Mouse (Mus musculus): ENCODE data around the gene Nckap5l. TPM values are rescaled to one million over a fixed set of nuclear protein-coding genes. Genes with fewer than 3 reads are reported as not detected.
A peak's percentile ranks its signal among the peaks of the same experiment; 100 is the strongest.
"Not testable (repeated sequence)": the region's sequence is repeated elsewhere in the genome, so short reads cannot be mapped to it uniquely, and the experiment has no call there.

Nckap5l gene
- polyA plus RNA-seq, 1 experiment = 3.3 TPM

- DNase-seq (ENCODE audit: low spot score) = no peak
These were observed 12.2 kb upstream of the Nckap5l start for GRCm38 (mm10) chr15:99469736-99470135.

GRCm38 (mm10) chr15:99469067-99469466 lies 11.5 kb upstream of the Nckap5l start:
- DNase-seq (ENCODE audit: low spot score) = no peak

DNA sequence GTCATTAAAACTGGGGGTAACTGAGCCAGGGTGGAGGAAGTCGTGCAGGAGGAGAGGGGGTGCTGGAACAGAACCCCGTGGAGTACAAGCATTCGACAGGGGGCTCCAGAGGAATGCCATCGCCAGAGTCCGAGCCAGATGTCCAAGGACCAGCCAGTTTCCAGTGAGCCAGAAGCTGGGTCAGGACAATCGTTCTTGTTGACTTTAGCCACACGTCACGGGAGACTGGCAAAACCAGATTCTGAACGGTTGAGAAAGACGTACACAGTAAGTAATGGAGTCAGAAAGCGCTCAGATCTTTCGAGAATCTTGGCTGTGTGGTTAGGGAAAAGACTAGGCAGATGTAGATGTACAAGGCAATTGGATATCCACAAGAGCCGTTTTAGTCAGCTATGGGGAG lies 5.6 kb upstream of the Nckap5l start:
- DNase-seq (ENCODE audit: low spot score) = no peak

DNA sequence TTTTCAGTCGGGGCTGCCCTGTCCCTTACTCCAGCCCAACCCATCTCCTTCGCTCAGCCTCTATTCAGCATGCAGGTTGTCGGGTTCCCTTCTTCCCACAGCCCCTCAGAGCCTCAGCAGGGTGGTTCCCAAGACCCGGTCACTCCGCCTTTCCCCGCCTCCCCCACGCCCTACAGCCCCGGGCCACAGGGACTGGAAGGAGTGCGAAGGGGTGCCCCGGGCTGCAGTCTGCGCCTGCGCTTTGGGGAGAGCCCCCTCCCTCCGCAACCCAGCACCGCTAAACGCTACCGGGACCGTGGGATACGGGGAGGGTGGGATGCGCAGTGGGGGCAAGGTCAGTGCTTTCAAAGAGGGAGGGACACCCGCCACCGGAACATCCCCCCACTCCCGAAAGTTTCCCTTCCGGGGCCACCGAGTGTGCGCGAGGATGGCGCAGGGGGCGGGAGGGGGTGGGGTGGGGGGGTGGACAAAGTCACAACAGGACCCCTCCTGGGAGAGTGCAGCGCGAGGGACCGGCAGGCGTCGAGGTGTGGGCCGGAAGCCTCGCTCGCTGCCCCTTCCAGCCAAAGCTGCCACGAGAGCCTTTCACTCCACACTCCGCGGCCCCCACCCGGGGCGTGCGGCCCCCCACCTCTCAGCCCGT lies 464 bp downstream of the Nckap5l start:
- DNase-seq (ENCODE audit: low spot score) = peak; percentile 36

DNA sequence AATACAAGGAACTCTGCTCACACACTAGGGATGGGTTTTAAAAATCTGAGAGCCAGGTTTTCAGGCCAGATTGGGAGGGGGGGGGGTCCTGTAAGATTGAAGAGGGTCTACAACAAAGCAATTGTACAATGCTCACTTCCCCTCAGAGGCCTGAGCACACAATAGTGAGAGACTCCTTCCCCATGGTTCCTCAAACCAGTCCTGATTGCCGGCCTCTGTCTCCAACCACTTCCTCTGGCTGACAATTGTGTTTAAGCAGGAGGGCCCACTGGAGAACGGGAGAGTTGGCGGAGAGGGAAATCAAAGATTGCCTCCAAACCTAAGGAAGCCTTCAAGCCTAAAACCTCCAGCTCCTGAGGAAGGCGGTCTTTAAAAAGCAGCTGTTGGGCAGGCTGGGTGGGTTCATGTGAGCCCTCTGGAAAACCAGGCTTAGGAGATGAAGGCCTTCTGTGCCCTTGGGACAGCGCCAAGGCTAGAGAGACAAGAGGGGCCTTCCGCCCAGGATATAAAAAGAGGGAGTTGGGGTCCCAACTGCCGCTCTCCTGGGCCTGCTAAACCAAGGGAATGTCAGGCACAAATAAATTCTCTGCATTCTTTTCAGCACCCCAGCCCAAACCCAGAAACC lies 1.1 kb downstream of the Nckap5l start:
- DNase-seq (ENCODE audit: low spot score) = no peak

DNA sequence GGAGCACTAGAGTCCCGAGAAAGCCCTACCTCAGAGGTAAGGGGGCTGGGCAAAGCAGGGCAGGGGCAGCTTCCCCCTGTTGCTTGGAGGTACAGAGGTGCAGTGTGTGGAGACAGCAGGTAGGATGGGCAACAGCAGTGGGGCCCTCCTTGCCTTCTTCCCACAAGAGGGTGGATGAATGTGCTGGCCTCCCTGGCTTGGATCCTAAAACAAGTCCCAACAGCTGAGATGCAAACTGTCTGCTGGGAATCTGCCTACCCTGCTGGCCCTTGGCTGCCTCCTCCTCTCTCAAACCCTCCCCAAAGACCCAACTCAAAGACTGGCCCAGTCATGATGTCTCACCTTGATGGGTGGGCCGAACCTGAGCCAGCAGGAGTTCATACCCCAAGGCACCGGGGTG lies 2.1 kb downstream of the Nckap5l start:
- DNase-seq (ENCODE audit: low spot score) = no peak

- DNase-seq (ENCODE audit: low spot score) = no peak
These were observed 2.8 kb downstream of the Nckap5l start for GRCm38 (mm10) chr15:99454585-99455279.

- no peak for DNase-seq (ENCODE audit: low spot score)
These were observed 4.2 kb downstream of the Nckap5l start for GRCm38 (mm10) chr15:99453153-99453900.

DNA sequence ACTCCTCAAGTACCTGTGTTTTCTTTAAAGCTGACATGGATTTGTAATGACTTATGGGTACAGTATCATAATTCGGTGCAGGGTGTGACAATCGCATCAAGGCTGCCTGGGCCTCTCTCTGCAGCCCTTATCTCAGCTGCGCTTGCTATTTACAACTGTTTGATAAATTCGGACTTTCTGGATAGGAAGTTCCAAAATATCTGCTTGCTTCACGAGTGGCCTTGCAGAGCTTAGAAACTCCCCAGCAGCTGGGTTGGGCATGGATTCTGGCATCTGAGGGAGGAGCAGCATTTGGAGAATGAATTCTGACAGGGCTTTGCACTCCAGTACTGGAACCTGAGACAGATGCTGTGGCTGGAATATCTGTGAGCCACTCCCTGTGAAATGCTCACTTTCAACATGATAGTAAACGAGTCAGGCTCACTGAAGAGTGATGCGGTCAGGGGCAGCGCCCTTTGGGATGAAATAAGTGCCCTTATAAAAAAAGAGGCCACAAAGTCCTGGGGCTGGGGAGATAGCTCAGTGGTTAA lies 7.7 kb downstream of the Nckap5l start:
- no peak for DNase-seq (ENCODE audit: low spot score)

DNA sequence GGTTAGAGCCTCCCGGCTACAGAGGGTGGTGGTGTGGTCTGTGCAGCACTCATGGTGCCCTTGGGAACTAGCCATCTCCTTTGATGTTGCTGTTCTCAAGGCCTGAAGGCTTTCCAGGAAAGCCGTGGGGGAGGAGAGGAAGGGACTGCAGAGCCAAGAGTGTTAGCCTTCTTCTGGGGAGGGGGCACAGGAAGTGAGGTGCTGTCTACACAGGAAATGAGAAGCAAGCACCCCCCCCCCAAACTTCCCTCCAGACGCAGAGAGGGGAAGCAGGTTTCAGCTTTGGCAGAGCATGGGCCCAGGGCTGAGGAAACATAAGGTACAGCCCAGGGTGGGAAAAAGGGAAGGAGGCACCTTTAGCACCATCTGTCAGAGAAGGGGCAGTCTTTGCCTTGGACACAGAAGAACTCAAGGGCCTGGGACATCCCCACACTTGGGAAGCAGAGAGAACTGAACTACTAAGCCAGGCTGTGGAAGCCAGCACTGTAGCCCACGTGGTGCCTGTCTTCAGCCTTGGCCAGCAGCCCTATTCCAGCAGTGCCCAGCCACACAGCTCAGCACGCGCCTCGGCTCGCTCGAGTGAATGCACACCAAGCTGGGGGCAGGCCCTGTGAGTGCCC lies 8.3 kb downstream of the Nckap5l start:
- DNase-seq (ENCODE audit: low spot score) = no peak

- not testable (repeated sequence) for DNase-seq (ENCODE audit: low spot score)
These were observed 11.4 kb downstream of the Nckap5l start for GRCm38 (mm10) chr15:99446136-99446535.

DNA sequence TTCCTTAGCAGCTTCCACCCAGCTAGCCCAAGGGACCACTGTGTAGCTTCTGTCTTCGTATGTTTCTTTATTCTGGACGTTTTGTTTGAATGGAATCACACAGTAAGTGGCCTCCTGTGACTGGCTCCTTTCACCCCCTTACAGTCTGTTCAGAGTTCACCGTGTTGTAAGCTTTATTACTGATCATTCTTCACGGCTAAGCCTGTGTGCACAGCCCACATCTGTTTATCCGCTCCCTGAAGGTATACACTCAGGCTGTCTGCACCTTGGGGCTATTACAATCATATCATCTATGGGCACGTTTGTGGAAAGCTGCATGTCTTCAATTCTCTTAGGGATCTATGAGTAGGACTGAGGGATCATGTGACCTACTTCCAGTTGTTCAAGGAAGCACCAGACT lies 12.0 kb downstream of the Nckap5l start:
- DNase-seq (ENCODE audit: low spot score) = no peak

- DNase-seq (ENCODE audit: low spot score) = no peak
These were observed 15.2 kb downstream of the Nckap5l start for GRCm38 (mm10) chr15:99442358-99442757.

- no peak for DNase-seq (ENCODE audit: low spot score)
These were observed 16.6 kb downstream of the Nckap5l start for GRCm38 (mm10) chr15:99440816-99441457.

DNA sequence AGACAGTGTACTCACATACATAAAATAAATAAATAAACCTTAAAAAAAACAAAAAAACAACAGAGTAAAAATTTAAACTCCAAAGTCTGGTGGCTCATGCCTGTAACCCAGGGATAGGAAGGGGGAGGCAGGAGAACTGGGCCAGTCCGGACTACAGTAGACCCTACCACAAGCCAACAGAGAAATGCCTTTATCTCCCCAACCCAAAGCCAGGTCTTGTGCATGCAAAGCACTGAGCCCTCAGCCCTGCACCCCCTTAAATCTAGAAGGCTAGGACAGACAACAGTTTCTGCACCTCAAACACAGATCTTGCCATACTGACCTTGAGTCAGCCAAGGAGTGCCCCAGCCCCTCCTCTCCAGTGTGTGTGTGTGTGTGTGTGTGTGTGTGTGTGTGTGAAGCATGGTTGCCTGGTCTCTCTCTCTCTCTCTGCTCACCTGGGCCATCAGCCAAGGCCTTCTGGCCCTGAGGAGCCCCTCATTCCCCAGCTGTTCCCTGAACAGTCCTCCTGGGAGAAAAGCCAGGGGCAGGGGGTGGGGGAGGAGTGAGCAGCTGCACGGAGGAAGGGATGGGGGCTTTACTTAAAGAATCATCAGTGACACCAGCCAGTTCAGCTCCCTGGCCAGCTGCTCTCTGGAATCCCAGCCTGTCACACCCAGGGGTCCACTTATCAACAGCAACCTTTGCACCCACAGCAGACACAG lies 17.3 kb downstream of the Nckap5l start:
- no peak for DNase-seq (ENCODE audit: low spot score)

DNA sequence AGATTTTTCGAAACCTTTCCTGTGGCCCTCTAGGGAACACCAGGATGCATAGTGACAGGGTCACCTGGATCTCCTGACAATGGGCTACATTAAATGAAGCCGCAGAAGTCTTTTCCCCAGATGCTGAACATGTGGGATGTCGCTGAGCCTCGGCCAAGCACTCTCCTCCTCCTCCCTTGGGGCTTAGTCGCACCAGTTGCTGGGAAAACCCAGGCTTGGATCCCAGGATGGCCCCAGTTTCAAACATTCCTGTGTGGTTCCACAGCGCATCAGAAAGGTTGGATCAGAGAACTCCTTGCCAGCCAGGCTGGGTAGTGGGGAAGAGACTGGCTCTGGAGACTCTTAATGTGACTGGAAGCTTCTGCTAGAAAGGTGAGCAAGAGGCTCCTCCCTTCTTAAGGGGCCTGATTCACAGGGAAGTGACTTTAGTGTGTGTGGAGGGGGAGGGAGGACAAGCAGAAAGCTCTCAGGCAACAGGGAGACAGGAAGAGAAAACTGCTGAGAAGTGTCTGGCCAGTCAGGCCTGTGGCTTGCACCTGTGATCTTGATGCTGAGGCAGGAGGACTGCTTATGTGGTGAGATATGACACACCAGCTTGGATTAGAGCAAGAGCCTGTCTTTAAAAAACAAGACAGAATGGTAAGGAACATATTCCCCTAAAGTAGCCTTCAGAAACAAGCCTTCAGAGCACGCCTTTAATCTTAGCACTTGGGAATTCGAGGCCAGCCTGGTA lies 18.4 kb downstream of the Nckap5l start:
- DNase-seq (ENCODE audit: low spot score) = no peak

- DNase-seq (ENCODE audit: low spot score) = no peak
These were observed 23.6 kb downstream of the Nckap5l start for GRCm38 (mm10) chr15:99433913-99434312.

DNA sequence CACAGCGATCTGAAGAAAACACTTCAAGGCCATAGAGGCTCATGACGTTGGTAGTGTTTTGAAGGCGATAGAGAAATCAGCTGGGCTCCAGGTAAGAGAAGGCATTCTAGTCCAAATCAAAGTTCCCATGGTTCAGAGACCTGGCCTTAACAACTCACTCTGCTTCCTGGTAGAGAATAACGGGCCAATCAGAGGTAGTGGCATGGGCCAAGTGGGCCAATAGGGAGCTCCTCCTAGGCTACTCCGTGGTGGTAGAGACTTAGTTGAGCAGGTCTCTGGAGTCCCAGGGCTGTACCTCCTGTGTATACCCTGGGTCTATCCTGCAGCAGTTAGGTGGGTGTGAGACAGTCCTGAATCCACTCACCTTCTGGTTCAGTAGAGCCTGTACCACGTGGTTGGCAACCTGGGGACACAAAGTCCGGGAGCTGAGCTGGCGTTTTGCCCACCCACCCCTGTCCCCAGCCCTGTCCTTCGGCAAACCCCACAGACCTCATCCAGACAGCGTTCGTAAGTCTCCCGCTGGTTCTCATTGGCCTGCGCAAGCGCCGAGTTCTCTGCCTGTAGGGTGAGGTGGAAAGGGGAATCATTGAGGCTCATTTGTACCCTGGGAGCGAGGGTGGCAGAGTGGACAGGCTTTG lies 24.3 kb downstream of the Nckap5l start:
- DNase-seq (ENCODE audit: low spot score) = no peak

DNA sequence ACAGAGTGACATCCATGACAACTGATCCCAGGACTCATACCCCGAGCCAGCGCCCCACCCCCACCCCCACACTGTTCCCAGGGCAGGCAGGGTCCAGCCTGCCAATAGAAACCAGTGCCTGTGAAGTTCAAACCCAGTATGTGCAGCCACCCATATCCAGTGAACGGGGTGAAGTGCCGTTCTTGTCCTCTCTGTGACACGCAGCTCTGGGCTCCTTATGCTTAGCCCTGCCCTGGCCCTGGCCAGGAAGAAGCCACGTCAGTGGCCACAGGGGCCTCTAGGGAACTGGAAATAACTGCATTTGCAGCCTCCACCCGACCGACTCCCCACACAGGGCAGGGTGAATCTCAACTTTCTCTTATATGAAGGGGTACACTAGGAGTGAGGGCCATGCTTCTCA lies 25.6 kb downstream of the Nckap5l start:
- no peak for DNase-seq (ENCODE audit: low spot score)
